Mouse (Mus musculus): ENCODE measurements around the gene Tbc1d24. TPM values are rescaled to one million over a fixed set of nuclear protein-coding genes. Genes with fewer than 3 reads are reported as not detected.

Tbc1d24 gene
- polyA plus RNA-seq (2014; fragmentation: Nextera tagmentation; extraction: Ambion mirVana): 13.3 and 14.5 TPM in 2 replicates

- Histone ChIP-seq H3K36me3 (ENCODE audit: control insufficient read depth, insufficient read depth, low read length) (peaks cover 5% of the 10 kb centered on the region; the same call in 1 of the 2 replicates), H3K4me2 (peak within 1 kb of the TSS; percentile 100), H3K4me1 (replicated peaks; ENCODE audit: control insufficient read depth, insufficient read depth, low read length) (peaks cover 93% of the 10 kb centered on the region), H3K27me3 (replicated peaks; ENCODE audit: control insufficient read depth, insufficient read depth, low read length) (peaks cover 19% of the 10 kb centered on the region), H3K9ac (ENCODE audit: low read depth, low read length) (peak within 1 kb of the TSS; percentile 91), H3K4me3 (ENCODE audit: low read depth, low read length) (peak within 1 kb of the TSS; percentile 72), H3K9me3 (ENCODE audit: control insufficient read depth, low read length) (no peaks in the 10 kb centered on the region), H3K27ac (ENCODE audit: low read depth, low read length) (peak within 1 kb of the TSS; percentile 97)
- peak; percentile 93 for DNase-seq (ENCODE audit: low spot score)
- under 1% methylated on average over 64 of the region's 65 CpGs for WGBS
- peak; percentile 52 for ATAC-seq (replicated peaks; ENCODE audit: low FRiP score)
These were observed at the start of gene Tbc1d24 for GRCm38 (mm10) chr17:24205284-24205888. TSS of gene Tbc1d24 (minus strand) at chr17:24205562.

DNA sequence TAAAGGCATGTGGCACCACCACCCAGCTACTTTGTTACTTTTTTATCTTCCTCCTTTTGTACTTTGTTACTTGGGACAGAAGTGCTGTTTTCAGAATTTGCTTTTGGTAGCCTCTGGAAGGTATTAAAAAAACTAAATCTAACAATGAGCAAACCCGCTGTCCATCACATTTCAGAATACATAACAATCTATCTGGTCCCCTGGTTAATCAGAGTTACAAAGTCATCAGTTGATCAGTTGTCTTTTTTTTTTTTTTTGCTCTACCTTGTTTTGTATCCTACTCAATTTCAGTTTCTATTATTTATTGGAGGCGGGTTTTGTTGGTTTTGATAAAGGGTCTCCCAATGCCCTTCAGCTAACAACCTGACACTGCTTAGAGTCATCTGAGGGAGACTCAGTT lies 47.0 kb upstream of the Tbc1d24 start:
- 96% methylated on average over 2 of the region's 2 CpGs for WGBS
- ATAC-seq (replicated peaks; ENCODE audit: low FRiP score): no peak
- DNase-seq (ENCODE audit: low spot score): no peak
- H3K27ac ChIP-seq (ENCODE audit: low read depth, low read length): no peak overlapping the region
- H3K27me3 ChIP-seq (replicated peaks; ENCODE audit: control insufficient read depth, insufficient read depth, low read length): no peaks in the 10 kb centered on the region
- peaks cover 12% of the 10 kb centered on the region for H3K4me1 ChIP-seq (replicated peaks; ENCODE audit: control insufficient read depth, insufficient read depth, low read length)
- H3K4me2 ChIP-seq: peak overlapping the region; percentile 94; the same call in 1 of the 2 replicates
- H3K9me3 ChIP-seq (ENCODE audit: control insufficient read depth, low read length): no peaks in the 10 kb centered on the region; the same call in 1 of the 2 replicates
- peak overlapping the region; percentile 91 for H3K9ac ChIP-seq (ENCODE audit: low read depth, low read length)
- no peak overlapping the region; the same call in 1 of the 2 replicates for H3K4me3 ChIP-seq (ENCODE audit: low read depth, low read length)
- H3K36me3 ChIP-seq (ENCODE audit: control insufficient read depth, insufficient read depth, low read length): peaks cover 17% of the 10 kb centered on the region

DNA sequence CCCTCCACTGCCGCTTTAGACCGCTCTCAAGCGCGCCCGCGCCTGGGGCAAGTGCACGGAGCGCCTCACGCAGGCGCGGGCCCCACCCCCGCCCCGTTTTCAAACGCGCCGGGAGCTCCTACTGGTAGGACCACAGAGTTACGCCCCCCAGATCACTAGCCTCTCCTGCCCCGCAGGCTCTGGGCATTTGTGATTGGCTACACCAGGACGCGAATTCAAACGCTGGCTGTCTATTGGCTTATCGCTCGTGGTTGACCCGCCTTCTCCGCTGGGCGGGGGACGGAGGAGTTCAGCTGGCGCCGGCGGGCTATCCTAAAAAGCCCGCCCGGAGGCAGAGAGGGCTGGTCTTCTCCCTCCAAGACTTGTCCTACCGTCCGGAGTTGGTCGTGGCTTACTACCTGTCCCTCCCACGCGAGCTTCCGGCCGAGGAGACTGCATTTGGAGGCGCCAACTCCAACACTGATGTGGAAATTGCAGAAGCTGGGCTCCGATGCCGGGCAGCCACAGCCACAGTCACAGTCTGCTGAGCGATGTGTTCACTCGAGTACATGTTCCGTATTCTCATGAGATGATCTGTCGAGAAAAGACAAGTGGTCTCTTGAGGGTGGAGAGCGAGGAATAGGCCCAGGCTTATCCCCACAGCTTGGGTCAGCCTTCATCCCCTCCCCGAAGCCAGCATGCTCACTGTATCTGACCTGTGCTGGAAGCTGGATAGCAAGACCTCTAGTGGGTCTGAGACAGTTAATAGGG lies 46.1 kb upstream of the Tbc1d24 start, which contains the start of gene Ccnf:
Gene Ccnf (minus strand): TSS at position 165 of the 750 bp plus-strand sequence.
- WGBS: under 1% methylated on average over 48 of the region's 48 CpGs
- Histone ChIP-seq H3K9ac (ENCODE audit: low read depth, low read length) (peak within 1 kb of the TSS; percentile 91), H3K9me3 (ENCODE audit: control insufficient read depth, low read length) (no peaks in the 10 kb centered on the region; the same call in 1 of the 2 replicates), H3K4me3 (ENCODE audit: low read depth, low read length) (peak within 1 kb of the TSS; percentile 79), H3K4me1 (replicated peaks; ENCODE audit: control insufficient read depth, insufficient read depth, low read length) (peaks cover 12% of the 10 kb centered on the region), H3K4me2 (peak within 1 kb of the TSS; percentile 99), H3K27me3 (replicated peaks; ENCODE audit: control insufficient read depth, insufficient read depth, low read length) (no peaks in the 10 kb centered on the region), H3K36me3 (ENCODE audit: control insufficient read depth, insufficient read depth, low read length) (peaks cover 22% of the 10 kb centered on the region), H3K27ac (ENCODE audit: low read depth, low read length) (peak within 1 kb of the TSS; percentile 89)
- ATAC-seq (replicated peaks; ENCODE audit: low FRiP score): peak; percentile 100
- DNase-seq (ENCODE audit: low spot score): peak; percentile 95

DNA sequence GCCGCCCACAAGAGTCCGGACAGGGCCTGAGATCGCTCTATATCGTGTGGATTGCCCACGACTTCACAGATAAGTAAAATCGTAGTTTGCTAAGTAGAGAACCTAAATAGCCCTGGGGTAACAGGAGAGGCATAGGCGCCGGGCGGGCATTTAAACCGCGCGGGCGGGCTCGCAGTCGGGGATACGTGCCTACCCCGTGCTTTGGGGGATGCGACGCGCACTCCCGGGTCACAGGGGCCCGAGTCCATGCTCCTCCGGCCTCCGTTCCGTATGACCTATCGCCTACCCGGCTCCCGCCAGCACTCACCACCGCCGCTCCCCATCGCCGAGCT lies 45.6 kb upstream of the Tbc1d24 start:
- Histone ChIP-seq H3K9ac (ENCODE audit: low read depth, low read length) (peak overlapping the region; percentile 83), H3K27me3 (replicated peaks; ENCODE audit: control insufficient read depth, insufficient read depth, low read length) (no peaks in the 10 kb centered on the region), H3K4me2 (peak overlapping the region; percentile 99), H3K36me3 (ENCODE audit: control insufficient read depth, insufficient read depth, low read length) (peaks cover 26% of the 10 kb centered on the region), H3K4me1 (replicated peaks; ENCODE audit: control insufficient read depth, insufficient read depth, low read length) (peaks cover 12% of the 10 kb centered on the region), H3K4me3 (ENCODE audit: low read depth, low read length) (peak overlapping the region; percentile 79), H3K27ac (ENCODE audit: low read depth, low read length) (peak overlapping the region; percentile 72), H3K9me3 (ENCODE audit: control insufficient read depth, low read length) (no peaks in the 10 kb centered on the region; the same call in 1 of the 2 replicates)
- no peak; the same call in none of the 2 replicates for ATAC-seq (replicated peaks; ENCODE audit: low FRiP score)
- under 1% methylated on average over 32 of the region's 32 CpGs for WGBS
- DNase-seq (ENCODE audit: low spot score): no peak

- WGBS: 93% methylated on average over 2 of the region's 2 CpGs
- Histone ChIP-seq H3K4me1 (replicated peaks; ENCODE audit: control insufficient read depth, insufficient read depth, low read length) (peaks cover 12% of the 10 kb centered on the region), H3K36me3 (ENCODE audit: control insufficient read depth, insufficient read depth, low read length) (peaks cover 44% of the 10 kb centered on the region), H3K27me3 (replicated peaks; ENCODE audit: control insufficient read depth, insufficient read depth, low read length) (no peaks in the 10 kb centered on the region), H3K9ac (ENCODE audit: low read depth, low read length) (no peak overlapping the region), H3K4me2 (peak overlapping the region; percentile 99; the same call in 1 of the 2 replicates), H3K4me3 (ENCODE audit: low read depth, low read length) (no peak overlapping the region), H3K27ac (ENCODE audit: low read depth, low read length) (no peak overlapping the region), H3K9me3 (ENCODE audit: control insufficient read depth, low read length) (peaks cover 8% of the 10 kb centered on the region)
- no peak for ATAC-seq (replicated peaks; ENCODE audit: low FRiP score)
- no peak for DNase-seq (ENCODE audit: low spot score)
These were observed 43.3 kb upstream of the Tbc1d24 start for GRCm38 (mm10) chr17:24248641-24249040.

DNA sequence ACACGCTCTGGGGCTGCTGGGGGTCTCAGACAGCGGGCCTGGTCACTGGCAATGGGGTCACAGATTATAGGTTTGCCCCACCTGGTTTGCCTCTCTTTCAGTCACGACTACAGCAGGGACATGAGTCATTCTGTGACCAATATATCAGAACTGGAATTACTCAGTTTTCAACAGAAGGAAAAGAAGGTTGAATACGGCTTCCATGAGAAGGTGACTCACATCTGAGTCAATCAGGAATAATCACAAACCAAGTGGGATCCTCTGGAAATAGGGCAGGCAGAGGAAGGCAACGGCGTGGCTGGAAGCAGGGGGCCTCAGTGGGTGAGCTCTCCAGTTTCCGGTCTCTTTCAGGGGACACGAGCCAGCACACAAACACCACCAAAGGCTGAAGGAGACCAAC lies 38.7 kb upstream of the Tbc1d24 start:
- no peak overlapping the region for H3K4me2 ChIP-seq
- 95% methylated on average over 8 of the region's 8 CpGs for WGBS
- H3K4me1 ChIP-seq (replicated peaks; ENCODE audit: control insufficient read depth, insufficient read depth, low read length): no peaks in the 10 kb centered on the region
- no peak overlapping the region for H3K27ac ChIP-seq (ENCODE audit: low read depth, low read length)
- H3K36me3 ChIP-seq (ENCODE audit: control insufficient read depth, insufficient read depth, low read length): peaks cover 80% of the 10 kb centered on the region
- ATAC-seq (replicated peaks; ENCODE audit: low FRiP score): no peak
- H3K9me3 ChIP-seq (ENCODE audit: control insufficient read depth, low read length): peaks cover 10% of the 10 kb centered on the region
- no peak for DNase-seq (ENCODE audit: low spot score)
- H3K9ac ChIP-seq (ENCODE audit: low read depth, low read length): no peak overlapping the region
- no peak overlapping the region for H3K4me3 ChIP-seq (ENCODE audit: low read depth, low read length)
- H3K27me3 ChIP-seq (replicated peaks; ENCODE audit: control insufficient read depth, insufficient read depth, low read length): no peaks in the 10 kb centered on the region

GRCm38 (mm10) chr17:24243311-24243969 lies 38.1 kb upstream of the Tbc1d24 start:
- DNase-seq (ENCODE audit: low spot score) (no peak), ATAC-seq (replicated peaks; ENCODE audit: low FRiP score) (no peak)
- H3K27me3 ChIP-seq (replicated peaks; ENCODE audit: control insufficient read depth, insufficient read depth, low read length): no peaks in the 10 kb centered on the region
- no peak overlapping the region for H3K4me2 ChIP-seq
- H3K9ac ChIP-seq (ENCODE audit: low read depth, low read length): no peak overlapping the region
- H3K9me3 ChIP-seq (ENCODE audit: control insufficient read depth, low read length): peaks cover 10% of the 10 kb centered on the region
- no peaks in the 10 kb centered on the region for H3K4me1 ChIP-seq (replicated peaks; ENCODE audit: control insufficient read depth, insufficient read depth, low read length)
- H3K27ac ChIP-seq (ENCODE audit: low read depth, low read length): no peak overlapping the region
- 83% methylated on average over 4 of the region's 4 CpGs for WGBS
- H3K36me3 ChIP-seq (ENCODE audit: control insufficient read depth, insufficient read depth, low read length): peaks cover 80% of the 10 kb centered on the region
- no peak overlapping the region for H3K4me3 ChIP-seq (ENCODE audit: low read depth, low read length)

- Histone ChIP-seq H3K9ac (ENCODE audit: low read depth, low read length) (no peak overlapping the region), H3K36me3 (ENCODE audit: control insufficient read depth, insufficient read depth, low read length) (peaks cover 92% of the 10 kb centered on the region), H3K4me3 (ENCODE audit: low read depth, low read length) (no peak overlapping the region), H3K4me1 (replicated peaks; ENCODE audit: control insufficient read depth, insufficient read depth, low read length) (no peaks in the 10 kb centered on the region), H3K27me3 (replicated peaks; ENCODE audit: control insufficient read depth, insufficient read depth, low read length) (no peaks in the 10 kb centered on the region), H3K9me3 (ENCODE audit: control insufficient read depth, low read length) (no peaks in the 10 kb centered on the region), H3K4me2 (no peak overlapping the region), H3K27ac (ENCODE audit: low read depth, low read length) (no peak overlapping the region)
- 90% methylated on average over 7 of the region's 7 CpGs for WGBS
- no peak for DNase-seq (ENCODE audit: low spot score)
- ATAC-seq (replicated peaks; ENCODE audit: low FRiP score): no peak
These were observed 31.6 kb upstream of the Tbc1d24 start for GRCm38 (mm10) chr17:24236921-24237320.

Measured in liver, embryonic 11.5 days (tissue).